Mouse (Mus musculus) midbrain, embryonic 12.5 days (tissue): ENCODE data around the gene Leap2. TPM values are rescaled to one million over a fixed set of nuclear protein-coding genes. Genes with fewer than 3 reads are reported as not detected.

Experiments
- ATAC-seq: fragments of 200-750 bp; cut with Nextera tagmentation; 2 replicates; pipeline ENCODE4 v1.8.0; 2017; ENCODE audit warnings: low read depth, moderate TSS enrichment, moderate library complexity; ENCODE audit not compliant: low FRiP score
- H3K27ac ChIP-seq: fragments of 300-500 bp; sonication (generic); replicated peaks from 2 replicates; pipeline ENCODE4 v1.5.1; 2016; ENCODE audit warnings: mild to moderate bottlenecking
- H3K27me3 ChIP-seq: fragments of 300-500 bp; sonication (generic); 2 replicates; pipeline ENCODE4 v1.6.1; 2016; ENCODE audit warnings: mild to moderate bottlenecking
- H3K36me3 ChIP-seq: fragments of 300-500 bp; sonication (generic); 2 replicates; pipeline ENCODE4 v1.6.1; 2016
- H3K4me1 ChIP-seq: fragments of 300-500 bp; sonication (generic); 2 replicates; pipeline ENCODE4 v1.6.1; 2016
- H3K4me2 ChIP-seq: fragments of 300-500 bp; sonication (generic); replicated peaks from 2 replicates; pipeline ENCODE4 v1.6.1; 2016; ENCODE audit warnings: mild to moderate bottlenecking, moderate library complexity
- H3K4me3 ChIP-seq: fragments of 300-500 bp; sonication (generic); 2 replicates; pipeline ENCODE4 v1.5.1; 2016; ENCODE audit warnings: mild to moderate bottlenecking
- H3K9ac ChIP-seq: fragments of 300-500 bp; sonication (generic); replicated peaks from 2 replicates; pipeline ENCODE4 v1.6.1; 2016; ENCODE audit warnings: mild to moderate bottlenecking, moderate library complexity
- H3K9me3 ChIP-seq: fragments of 300-500 bp; sonication (generic); 2 replicates; pipeline ENCODE4 v1.6.1; 2016; ENCODE audit warnings: mild to moderate bottlenecking
- WGBS: fragments of 180-500 bp; shearing (Covaris S2); methylation state at CpG from one replicate; pipeline ENCODE4 v1.1.7; 2016; 5-methylcytosine and 5-hydroxymethylcytosine counted together
- polyA plus RNA-seq: library from polyadenylated mRNA; unstranded; fragments of >200 nt; fragmentation: Nextera tagmentation; extraction: Ambion mirVana; gene quantifications from 2 replicates; pipeline ENCODE4 v1.2.1, GENCODE M21; 2016

Gene Leap2
- polyA plus RNA-seq = not detected in 2 replicates

- no peaks in the 10 kb centered on the region for H3K9me3 ChIP-seq
- H3K4me1 ChIP-seq = no peaks in the 10 kb centered on the region
- H3K4me2 ChIP-seq = no peak within 1 kb of the TSS
- WGBS = 91% methylated on average over 4 of the region's 4 CpGs
- no peak within 1 kb of the TSS for H3K9ac ChIP-seq
- no peak within 1 kb of the TSS for H3K4me3 ChIP-seq
- peaks cover 28% of the 10 kb centered on the region for H3K36me3 ChIP-seq
- no peak for ATAC-seq
- no peak within 1 kb of the TSS for H3K27ac ChIP-seq
- H3K27me3 ChIP-seq = no peaks in the 10 kb centered on the region
Observed at GRCm38 (mm10) chr11:53423036-53423435, at the start of gene Leap2. Gene Leap2, minus strand, starts transcription at chr11:53423170.

DNA sequence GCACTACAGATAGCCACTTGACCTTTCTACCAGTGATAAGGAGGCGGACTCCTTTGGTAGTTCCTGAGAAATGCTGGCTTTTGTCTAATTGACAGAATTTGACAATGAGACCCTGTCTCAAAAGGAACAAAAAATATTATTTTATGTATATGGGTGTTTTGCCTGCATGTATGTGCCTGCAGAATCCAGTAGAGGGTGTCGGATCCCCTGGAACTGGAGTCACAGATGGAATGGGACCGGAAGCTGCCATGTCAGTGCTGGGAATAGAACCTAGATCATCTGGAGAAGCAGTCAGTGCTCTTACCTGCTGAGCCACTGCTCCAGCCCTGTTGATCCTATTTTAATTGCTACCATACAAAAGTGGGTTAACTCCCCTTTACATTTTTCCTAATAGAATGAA lies 49.7 kb upstream of the Leap2 start:
- Histone ChIP-seq H3K4me2 (no peak overlapping the region), H3K27me3 (peaks cover 84% of the 10 kb centered on the region), H3K27ac (no peak overlapping the region), H3K4me3 (no peak overlapping the region), H3K36me3 (no peaks in the 10 kb centered on the region), H3K9me3 (no peaks in the 10 kb centered on the region), H3K9ac (no peak overlapping the region), H3K4me1 (peaks cover 33% of the 10 kb centered on the region)
- 81% methylated on average over 3 of the region's 3 CpGs for WGBS
- ATAC-seq = no peak

GRCm38 (mm10) chr11:53469968-53470695 lies 47.2 kb upstream of the Leap2 start, which contains the start of gene Gm9837:
Gene Gm9837, minus strand, starts transcription at chr11:53470479.
- Histone ChIP-seq H3K9ac (no peak within 1 kb of the TSS), H3K27me3 (peaks cover 90% of the 10 kb centered on the region), H3K4me3 (peak within 1 kb of the TSS; percentile 28), H3K9me3 (no peaks in the 10 kb centered on the region), H3K4me1 (peaks cover 29% of the 10 kb centered on the region), H3K27ac (no peak within 1 kb of the TSS), H3K36me3 (no peaks in the 10 kb centered on the region), H3K4me2 (peak within 1 kb of the TSS; percentile 51)
- peak; percentile 81 for ATAC-seq
- WGBS = 3% methylated on average over 29 of the region's 29 CpGs

DNA sequence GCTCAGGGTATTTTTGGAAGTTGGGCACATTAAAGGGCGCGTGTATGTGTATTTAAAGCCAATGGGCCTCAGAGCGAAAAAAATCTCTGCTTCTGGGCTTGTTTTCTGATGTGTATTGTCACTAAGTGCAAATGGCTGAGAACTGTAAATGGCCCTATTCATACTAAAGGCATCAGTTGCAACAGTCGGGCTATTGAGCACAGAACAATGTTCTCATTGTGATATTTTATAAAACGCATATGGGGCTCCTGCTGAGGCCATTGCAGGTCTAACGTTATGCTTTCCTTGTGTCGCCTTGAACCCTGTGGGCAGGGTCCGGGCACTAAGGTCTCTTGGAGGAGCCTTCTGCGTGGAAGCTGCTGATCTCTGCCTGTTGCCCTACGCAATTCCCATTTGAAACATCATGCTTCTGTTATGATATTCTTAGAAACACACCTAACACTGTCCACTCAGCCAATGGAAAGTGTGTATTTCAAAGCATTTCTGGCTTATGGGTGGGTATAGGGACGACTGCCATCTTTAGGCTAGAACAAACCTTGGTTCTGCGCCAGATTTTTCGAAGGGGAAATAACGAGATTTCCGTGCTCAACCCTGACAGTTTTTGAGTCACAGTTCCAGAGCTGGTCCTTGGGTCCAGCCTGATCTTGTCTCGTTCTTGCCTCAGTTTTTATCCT lies 46.5 kb upstream of the Leap2 start:
- 45% methylated on average over 16 of the region's 16 CpGs for WGBS
- no peaks in the 10 kb centered on the region for H3K36me3 ChIP-seq
- no peak for ATAC-seq
- no peaks in the 10 kb centered on the region for H3K9me3 ChIP-seq
- H3K27ac ChIP-seq = no peak overlapping the region
- H3K4me3 ChIP-seq = no peak overlapping the region
- peaks cover 29% of the 10 kb centered on the region for H3K4me1 ChIP-seq
- no peak overlapping the region for H3K9ac ChIP-seq
- peaks cover 90% of the 10 kb centered on the region for H3K27me3 ChIP-seq
- peak overlapping the region; percentile 51 for H3K4me2 ChIP-seq

DNA sequence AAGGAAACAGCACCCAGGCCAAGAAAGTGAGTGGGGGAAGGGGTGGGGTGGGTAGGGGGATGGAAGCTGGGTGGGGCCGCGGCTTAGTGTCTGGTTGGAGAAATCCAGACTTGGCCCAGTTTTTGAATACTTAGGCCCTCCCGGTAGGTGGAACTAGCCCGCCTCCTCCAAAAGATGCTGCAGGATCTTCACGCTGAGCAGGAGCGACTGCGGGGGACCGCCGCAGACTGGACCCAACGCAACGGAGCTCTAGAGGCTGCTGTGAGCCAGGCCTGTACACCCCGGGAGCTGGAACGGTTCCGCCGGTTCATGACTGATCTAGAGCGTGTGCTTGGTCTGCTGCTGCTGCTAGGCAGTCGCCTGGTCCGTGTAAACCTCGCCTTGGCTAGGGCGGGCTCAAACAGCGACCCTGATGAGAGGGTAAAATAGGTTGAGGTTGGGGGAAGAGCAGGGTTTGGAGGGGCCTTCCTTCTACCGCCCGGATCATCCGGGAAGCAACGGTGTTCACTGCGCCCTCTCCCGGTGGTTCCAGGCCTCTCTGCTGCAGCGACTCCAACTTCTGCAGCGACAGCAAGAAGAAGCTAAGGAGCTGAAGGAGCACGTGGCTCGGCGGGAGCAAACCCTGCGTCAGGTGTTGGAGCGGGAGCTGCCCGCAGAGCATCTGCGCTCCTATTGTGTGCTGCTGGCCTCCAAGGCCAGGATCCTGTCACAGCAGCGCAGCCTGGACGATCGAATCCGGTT lies 43.4 kb upstream of the Leap2 start:
- H3K27ac ChIP-seq = no peak overlapping the region
- peak overlapping the region; percentile 28 for H3K4me3 ChIP-seq
- 0 out of 2 replicates have a peak overlapping the region, but pooled peaks have one; percentile 39 for H3K9ac ChIP-seq
- H3K4me1 ChIP-seq = peaks cover 39% of the 10 kb centered on the region
- H3K9me3 ChIP-seq = no peaks in the 10 kb centered on the region
- 5% methylated on average over 40 of the region's 40 CpGs for WGBS
- peak; percentile 55; the same call in 1 of the 2 replicates for ATAC-seq
- peak overlapping the region; percentile 49 for H3K4me2 ChIP-seq
- H3K27me3 ChIP-seq = peaks cover 95% of the 10 kb centered on the region
- H3K36me3 ChIP-seq = no peaks in the 10 kb centered on the region

DNA sequence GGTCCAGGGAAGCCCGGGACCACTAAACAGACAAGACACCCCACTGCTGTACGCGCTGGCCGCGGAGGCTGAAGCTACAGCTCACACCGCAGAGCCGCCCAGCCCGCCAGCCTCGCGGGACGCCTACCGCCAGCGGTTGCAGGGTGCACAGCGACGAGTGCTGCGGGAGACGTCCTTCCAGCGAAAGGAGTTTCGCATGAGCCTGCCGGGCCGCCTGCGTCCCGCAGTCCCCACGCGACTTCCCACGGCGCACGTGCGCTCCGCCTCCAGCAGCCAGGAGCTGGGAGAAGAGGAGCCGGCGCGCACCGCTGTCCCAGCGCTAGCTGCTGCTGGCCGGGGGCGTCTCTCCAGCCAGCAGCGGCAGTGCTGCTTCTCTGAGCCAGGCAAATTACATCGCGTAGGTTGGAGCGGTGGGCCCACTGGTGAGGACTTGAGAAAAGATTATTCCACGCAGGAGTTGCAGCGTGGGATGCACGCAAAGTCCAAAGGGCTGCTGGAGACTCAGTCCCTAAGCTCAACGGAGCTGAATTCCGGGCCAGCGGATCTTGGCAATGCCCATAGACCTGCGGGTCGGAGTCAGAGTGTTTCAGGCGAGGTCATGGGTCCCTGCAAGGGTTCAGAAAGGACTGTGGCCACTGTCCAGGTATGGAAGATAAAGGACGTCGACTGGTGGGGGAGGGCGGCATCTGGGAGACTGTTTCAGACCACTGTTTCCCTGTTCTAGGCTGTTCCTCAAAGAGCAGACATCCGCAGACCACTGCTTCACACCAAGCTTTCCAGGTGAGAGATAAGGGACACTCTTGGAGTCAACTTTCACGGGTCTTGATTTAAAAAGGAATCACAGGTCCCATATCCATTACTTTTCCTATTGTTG lies 40.8 kb upstream of the Leap2 start:
- ATAC-seq = no peak

DNA sequence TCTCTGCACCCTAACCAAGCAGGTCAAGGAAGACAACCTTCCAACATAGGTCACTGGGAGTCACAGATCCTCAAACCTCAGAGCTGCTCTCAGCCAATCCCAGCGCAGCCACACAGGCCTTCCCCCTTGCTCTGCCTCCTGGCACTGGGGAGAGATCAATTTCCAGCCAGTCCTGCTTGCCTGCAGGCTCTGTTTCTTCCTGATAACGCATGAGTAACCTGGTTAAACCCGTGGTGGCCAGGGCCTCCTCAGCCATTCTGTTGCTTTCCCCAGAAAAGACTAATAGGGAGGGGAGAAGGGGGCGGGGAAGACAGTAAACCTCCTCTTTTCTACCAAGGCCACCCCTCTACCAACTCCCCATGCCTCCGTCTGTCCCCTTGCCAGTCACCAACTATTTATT lies 38.8 kb upstream of the Leap2 start:
- WGBS = 25% methylated on average over 5 of the region's 5 CpGs
- no peak overlapping the region for H3K27ac ChIP-seq
- H3K4me2 ChIP-seq = no peak overlapping the region
- H3K9ac ChIP-seq = no peak overlapping the region
- no peak for ATAC-seq
- H3K4me3 ChIP-seq = no peak overlapping the region
- no peaks in the 10 kb centered on the region for H3K36me3 ChIP-seq
- peaks cover 95% of the 10 kb centered on the region for H3K27me3 ChIP-seq
- no peaks in the 10 kb centered on the region for H3K9me3 ChIP-seq
- H3K4me1 ChIP-seq = peaks cover 24% of the 10 kb centered on the region

More for the DNA sequence above, 40.8 kb upstream of the Leap2 start:
- peaks cover 95% of the 10 kb centered on the region for H3K27me3 ChIP-seq
- peak overlapping the region; percentile 43 for H3K9ac ChIP-seq
- H3K9me3 ChIP-seq = no peaks in the 10 kb centered on the region
- no peaks in the 10 kb centered on the region for H3K36me3 ChIP-seq
- 6% methylated on average over 55 of the region's 55 CpGs for WGBS
- H3K27ac ChIP-seq = no peak overlapping the region
- H3K4me1 ChIP-seq = peaks cover 18% of the 10 kb centered on the region
- H3K4me2 ChIP-seq = peak overlapping the region; percentile 79
- H3K4me3 ChIP-seq = peak overlapping the region; percentile 46

DNA sequence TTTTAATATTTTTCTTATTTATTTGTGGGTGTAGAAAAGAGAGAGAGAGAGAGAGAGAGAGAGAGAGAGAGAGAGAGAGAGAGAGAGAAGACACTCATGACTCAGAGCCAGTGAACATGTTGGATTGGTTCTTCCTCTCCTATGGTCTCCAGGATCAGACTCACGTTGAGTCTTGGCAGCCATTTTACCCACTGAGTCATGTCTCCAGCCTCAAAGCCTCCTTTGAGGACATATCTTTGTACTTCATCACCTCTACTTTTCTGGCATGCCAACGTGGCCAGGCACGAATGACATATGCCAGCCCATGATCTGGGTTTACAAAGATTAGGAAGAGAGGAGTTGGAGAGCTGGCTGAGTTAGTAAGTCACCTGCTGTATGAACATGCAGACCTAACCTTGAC lies 37.2 kb upstream of the Leap2 start:
- Histone ChIP-seq H3K27me3 (peaks cover 93% of the 10 kb centered on the region), H3K4me2 (no peak overlapping the region), H3K4me1 (peaks cover 18% of the 10 kb centered on the region), H3K36me3 (no peaks in the 10 kb centered on the region), H3K27ac (no peak overlapping the region), H3K9ac (no peak overlapping the region), H3K9me3 (no peaks in the 10 kb centered on the region), H3K4me3 (no peak overlapping the region)
- WGBS = 81% methylated on average over 3 of the region's 3 CpGs
- ATAC-seq = no peak

GRCm38 (mm10) chr11:53458996-53459395 lies 36.0 kb upstream of the Leap2 start:
- no peaks in the 10 kb centered on the region for H3K9me3 ChIP-seq
- H3K4me2 ChIP-seq = no peak overlapping the region
- H3K27me3 ChIP-seq = peaks cover 90% of the 10 kb centered on the region
- peaks cover 18% of the 10 kb centered on the region for H3K4me1 ChIP-seq
- 66% methylated on average over 3 of the region's 3 CpGs for WGBS
- no peak overlapping the region for H3K4me3 ChIP-seq
- H3K9ac ChIP-seq = no peak overlapping the region
- no peak overlapping the region for H3K27ac ChIP-seq
- ATAC-seq = no peak
- no peaks in the 10 kb centered on the region for H3K36me3 ChIP-seq

DNA sequence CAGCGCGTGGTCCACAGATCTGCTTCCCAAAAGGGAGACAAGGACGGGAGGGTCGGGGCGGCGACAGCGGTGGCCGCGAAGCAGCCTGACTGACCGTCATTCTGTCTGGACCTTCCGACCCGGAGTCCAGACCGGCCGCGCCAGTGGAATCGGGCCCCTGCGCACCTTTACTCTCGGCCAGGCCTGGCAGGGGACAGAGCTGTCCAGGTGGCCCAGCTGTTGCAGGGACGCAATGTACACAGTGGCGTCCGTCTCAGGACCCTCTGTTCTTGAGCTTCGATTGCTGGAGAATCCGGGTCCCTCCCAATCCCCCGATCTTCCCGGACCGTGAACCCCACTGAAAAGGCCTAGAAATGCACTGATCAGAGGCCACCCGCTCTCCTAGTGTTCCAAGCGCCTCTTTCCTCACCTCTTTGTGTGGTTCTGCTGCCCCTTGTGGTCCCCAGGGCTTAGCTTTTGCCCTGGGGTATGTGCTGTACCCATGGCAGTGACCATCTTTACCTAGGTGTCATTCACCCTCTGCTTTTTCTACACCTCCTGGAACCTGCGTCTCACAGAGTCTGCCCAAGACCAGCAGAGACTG lies 34.5 kb upstream of the Leap2 start:
- H3K9me3 ChIP-seq = no peaks in the 10 kb centered on the region
- 7% methylated on average over 29 of the region's 29 CpGs for WGBS
- no peak overlapping the region for H3K27ac ChIP-seq
- peak overlapping the region; percentile 49 for H3K4me3 ChIP-seq
- H3K4me2 ChIP-seq = peak overlapping the region; percentile 81
- H3K4me1 ChIP-seq = peaks cover 8% of the 10 kb centered on the region; the same call in 1 of the 2 replicates
- peaks cover 75% of the 10 kb centered on the region for H3K27me3 ChIP-seq
- H3K36me3 ChIP-seq = no peaks in the 10 kb centered on the region
- H3K9ac ChIP-seq = peak overlapping the region; percentile 49
- ATAC-seq = 0 out of 2 replicates have a peak, but pooled peaks have one; percentile 9
